ENCODE assay signal across 8 mouse cellular contexts in the genomic region with DNA sequence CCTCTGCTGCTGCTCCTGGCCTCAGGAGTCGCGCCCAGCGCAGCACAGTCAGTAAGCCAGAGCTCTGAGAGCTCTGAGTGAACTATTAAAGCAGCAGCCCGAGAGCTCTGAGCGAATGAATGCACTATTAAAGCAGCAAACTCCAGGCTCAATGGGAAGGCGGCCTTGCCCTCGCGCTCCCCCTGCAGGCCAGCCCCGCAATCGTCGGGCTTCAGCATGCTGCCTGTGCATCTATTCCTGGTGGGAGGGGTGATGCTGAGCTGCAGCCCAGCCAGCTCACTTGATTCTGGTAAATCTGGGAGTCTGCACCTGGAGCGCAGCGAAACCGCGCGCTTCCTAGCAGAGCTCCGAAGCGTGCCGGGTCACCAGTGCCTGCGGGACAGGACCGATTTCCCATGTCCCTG. TPM values are rescaled to one million over a fixed set of nuclear protein-coding genes. Genes with fewer than 3 reads are reported as not detected.
A peak's percentile ranks its signal among the peaks of the same experiment; 100 is the strongest.
DNase-seq lines count a peak whose midpoint lies in the region; ATAC-seq and TF ChIP-seq lines count a peak whose summit lies in the region.
"Not testable (repeated sequence)": the region's sequence is repeated elsewhere in the genome, so short reads cannot be mapped to it uniquely, and the experiment has no call there.

No protein-coding gene starts in this region.

- H3K27me3 ChIP-seq in forebrain, embryonic 14.5 days (replicated peaks; ENCODE audit: control insufficient read depth, insufficient read depth, low read length); heart, embryonic 16.5 days (ENCODE audit: control insufficient read depth, insufficient read depth, low read length); limb, embryonic 15.5 days; midbrain, postnatal 0 days (ENCODE audit: insufficient read depth, low read length): not testable (repeated sequence)

- peak overlapping the region; percentile 44; the same call in 1 of the 2 replicates for H3K27ac ChIP-seq in forebrain, embryonic 14.5 days (ENCODE audit: low read depth, low read length)
- peak overlapping the region; percentile 97 for H3K27ac ChIP-seq in heart, embryonic 16.5 days (ENCODE audit: low read length)
- H3K27ac ChIP-seq in limb, embryonic 15.5 days: peak overlapping the region; percentile 96
- H3K27ac ChIP-seq in midbrain, postnatal 0 days (ENCODE audit: low read depth, low read length): not testable (repeated sequence)

- peak; percentile 100 for ATAC-seq in forebrain, embryonic 14.5 days
- ATAC-seq in heart, embryonic 16.5 days (replicated peaks; ENCODE audit: extremely low read depth, insufficient read depth, low FRiP score): peak; percentile 100
- peak; percentile 99 for ATAC-seq in limb, embryonic 15.5 days (ENCODE audit: insufficient number of reproducible peaks, low FRiP score, low TSS enrichment, low read depth)
- peak; percentile 99 for ATAC-seq in midbrain, postnatal 0 days (ENCODE audit: low FRiP score)

- not testable (repeated sequence) for H3K4me1 ChIP-seq in forebrain, embryonic 14.5 days (ENCODE audit: control insufficient read depth, insufficient read depth, low read length); heart, embryonic 16.5 days (ENCODE audit: control insufficient read depth, insufficient read depth, low read length); limb, embryonic 15.5 days; midbrain, postnatal 0 days (ENCODE audit: insufficient read depth, low read length)

- H3K4me2 ChIP-seq in forebrain, embryonic 14.5 days (ENCODE audit: low read length): peak overlapping the region; percentile 68
- H3K4me2 ChIP-seq in heart, embryonic 16.5 days (ENCODE audit: low read depth, low read length): peak overlapping the region; percentile 76
- peak overlapping the region; percentile 66 for H3K4me2 ChIP-seq in limb, embryonic 15.5 days
- peak overlapping the region; percentile 65 for H3K4me2 ChIP-seq in midbrain, postnatal 0 days (ENCODE audit: low read depth, low read length, poor library complexity, severe bottlenecking)

- TF ChIP-seq CTCF in midbrain, postnatal 0 days (IDR thresholded peaks at IDR 0.05): peak; percentile 73

- not testable (repeated sequence) for H3K9me3 ChIP-seq in forebrain, embryonic 14.5 days (replicated peaks; ENCODE audit: control insufficient read depth, low read length); heart, embryonic 16.5 days (replicated peaks; ENCODE audit: control insufficient read depth, low read length); limb, embryonic 15.5 days; midbrain, postnatal 0 days (ENCODE audit: low read length)

- WGBS in forebrain, embryonic 14.5 days: under 1% methylated on average over 16 of the region's 21 CpGs
- WGBS in heart, embryonic 16.5 days: 0% methylated on average over 15 of the region's 21 CpGs
- 0% methylated on average over 21 of the region's 21 CpGs for WGBS in limb, embryonic 15.5 days
- under 1% methylated on average over 11 of the region's 21 CpGs for WGBS in midbrain, postnatal 0 days

- H3K9ac ChIP-seq in forebrain, embryonic 14.5 days (ENCODE audit: low read length): peak overlapping the region; percentile 58
- H3K9ac ChIP-seq in heart, embryonic 16.5 days (ENCODE audit: low read length): peak overlapping the region; percentile 83
- H3K9ac ChIP-seq in limb, embryonic 15.5 days: not testable (repeated sequence)
- 0 out of 2 replicates have a peak overlapping the region, but pooled peaks have one; percentile 29 for H3K9ac ChIP-seq in midbrain, postnatal 0 days (replicated peaks; ENCODE audit: low read length, poor library complexity, severe bottlenecking)

- peak; percentile 91 to 93 for DNase-seq in B cell, adult 2 months
- DNase-seq in cerebellum, adult 11-12 months: peak; percentile 96
- peak; percentile 94 for DNase-seq in forebrain, embryonic 14.5 days (ENCODE audit: low spot score)
- peak; percentile 90 for DNase-seq in kidney, postnatal 10 days
- peak; percentile 93 for DNase-seq in midbrain, postnatal 0 days (ENCODE audit: low spot score)
- DNase-seq in spleen, postnatal 10 days (ENCODE audit: low spot score in 2 of 2): peak; percentile 83 to 88

- not testable (repeated sequence) for H3K36me3 ChIP-seq in forebrain, embryonic 14.5 days (ENCODE audit: control insufficient read depth, insufficient read depth, low read length); heart, embryonic 16.5 days (ENCODE audit: control insufficient read depth, insufficient read depth); limb, embryonic 15.5 days; midbrain, postnatal 0 days (ENCODE audit: insufficient read depth, low read length)

- H3K4me3 ChIP-seq in forebrain, embryonic 14.5 days (ENCODE audit: low read depth, low read length): peak overlapping the region; percentile 37
- H3K4me3 ChIP-seq in heart, embryonic 16.5 days (ENCODE audit: low read length): peak overlapping the region; percentile 70
- H3K4me3 ChIP-seq in limb, embryonic 15.5 days: peak overlapping the region; percentile 51
- peak overlapping the region; percentile 37 for H3K4me3 ChIP-seq in midbrain, postnatal 0 days (ENCODE audit: low read depth, low read length)

RNA-seq across cellular contexts. Expression of gene Gm13283, which starts 2.3 kb away (rescaled TPM):
- not detected in 2 replicates for polyA plus RNA-seq in forebrain, embryonic 14.5 days (2014; fragmentation: Nextera tagmentation; extraction: Ambion mirVana)
- polyA plus RNA-seq in heart, embryonic 16.5 days (2015; fragmentation: Nextera tagmentation; extraction: Ambion mirVana): 0.25 TPM in 2 replicates
- polyA plus RNA-seq in limb, embryonic 15.5 days (2015; fragmentation: Nextera tagmentation; extraction: Ambion mirVana): 0.36 and 0.60 TPM in 2 replicates
- total RNA-seq in midbrain, postnatal 0 days (2014; rRNA removed): not detected in 2 replicates
- not detected in 2 replicates for polyA plus RNA-seq in midbrain, postnatal 0 days (2015; fragmentation: Nextera tagmentation; extraction: Ambion mirVana)

RNA-seq across cellular contexts. Expression of gene Gm13271, which starts 3.0 kb away (rescaled TPM):
- polyA plus RNA-seq in forebrain, embryonic 14.5 days (2014; fragmentation: Nextera tagmentation; extraction: Ambion mirVana): not detected in 2 replicates
- not detected in 2 replicates for polyA plus RNA-seq in heart, embryonic 16.5 days (2015; fragmentation: Nextera tagmentation; extraction: Ambion mirVana)
- polyA plus RNA-seq in limb, embryonic 15.5 days (2015; fragmentation: Nextera tagmentation; extraction: Ambion mirVana): not detected in 2 replicates
- not detected in 2 replicates for total RNA-seq in midbrain, postnatal 0 days (2014; rRNA removed)
- not detected in 2 replicates for polyA plus RNA-seq in midbrain, postnatal 0 days (2015; fragmentation: Nextera tagmentation; extraction: Ambion mirVana)

RNA-seq across cellular contexts. Expression of gene Gm13290, which starts 16.0 kb away (rescaled TPM):
- polyA plus RNA-seq in forebrain, embryonic 14.5 days (2014; fragmentation: Nextera tagmentation; extraction: Ambion mirVana): not detected in 2 replicates
- 0.39 and 0.45 TPM in 2 replicates for polyA plus RNA-seq in heart, embryonic 16.5 days (2015; fragmentation: Nextera tagmentation; extraction: Ambion mirVana)
- polyA plus RNA-seq in limb, embryonic 15.5 days (2015; fragmentation: Nextera tagmentation; extraction: Ambion mirVana): 0.76 and 0.87 TPM in 2 replicates
- not detected in 2 replicates for total RNA-seq in midbrain, postnatal 0 days (2014; rRNA removed)
- polyA plus RNA-seq in midbrain, postnatal 0 days (2015; fragmentation: Nextera tagmentation; extraction: Ambion mirVana): not detected in 2 replicates

RNA-seq across cellular contexts. Expression of gene Gm13289, which starts 19.1 kb away (rescaled TPM):
- polyA plus RNA-seq in forebrain, embryonic 14.5 days (2014; fragmentation: Nextera tagmentation; extraction: Ambion mirVana): not detected in 2 replicates
- not detected in 2 replicates for polyA plus RNA-seq in heart, embryonic 16.5 days (2015; fragmentation: Nextera tagmentation; extraction: Ambion mirVana)
- polyA plus RNA-seq in limb, embryonic 15.5 days (2015; fragmentation: Nextera tagmentation; extraction: Ambion mirVana): not detected in 2 replicates
- not detected in 2 replicates for total RNA-seq in midbrain, postnatal 0 days (2014; rRNA removed)
- polyA plus RNA-seq in midbrain, postnatal 0 days (2015; fragmentation: Nextera tagmentation; extraction: Ambion mirVana): not detected in 2 replicates

RNA-seq across cellular contexts. Expression of gene Gm13272, which starts 22.0 kb away (rescaled TPM):
- polyA plus RNA-seq in forebrain, embryonic 14.5 days (2014; fragmentation: Nextera tagmentation; extraction: Ambion mirVana): not detected in 2 replicates
- not detected in 2 replicates for polyA plus RNA-seq in heart, embryonic 16.5 days (2015; fragmentation: Nextera tagmentation; extraction: Ambion mirVana)
- not detected in 2 replicates for polyA plus RNA-seq in limb, embryonic 15.5 days (2015; fragmentation: Nextera tagmentation; extraction: Ambion mirVana)
- not detected in 2 replicates for total RNA-seq in midbrain, postnatal 0 days (2014; rRNA removed)
- polyA plus RNA-seq in midbrain, postnatal 0 days (2015; fragmentation: Nextera tagmentation; extraction: Ambion mirVana): not detected in 2 replicates
